27 mouse cellular contexts compared by ENCODE assay signal in genomic region chr2:127318136-127318535, GRCm38 (mm10). TPM values are rescaled to one million over a fixed set of nuclear protein-coding genes. Genes with fewer than 3 reads are reported as not detected.
DNase-seq lines count a peak whose midpoint lies in the region; ATAC-seq and TF ChIP-seq lines count a peak whose summit lies in the region.
"Had no signal": no experiment of that assay in that cellular context is flagged by ENCODE, and none has a peak within 500 bp of the region (broad histone marks: within the 10 kb centered on the region; RNA-seq: fewer than 3 reads in every experiment).

No protein-coding gene starts in this region.

- peaks cover 67% of the 10 kb centered on the region for H3K4me1 ChIP-seq in thymus, adult 2 months (replicated peaks; ENCODE audit: control insufficient read depth, insufficient read depth, low read length)
- peaks cover 11% of the 10 kb centered on the region for H3K4me1 ChIP-seq in liver, embryonic 12.5 days
- H3K4me1 ChIP-seq: hindbrain, embryonic 13.5 days; lung, embryonic 15.5 days; midbrain, embryonic 15.5 days; neural tube, embryonic 15.5 days had no signal

- H3K27me3 ChIP-seq in thymus, adult 2 months (ENCODE audit: control insufficient read depth, insufficient read depth, low read length), result no peaks in the 10 kb centered on the region
- no peaks in the 10 kb centered on the region for H3K27me3 ChIP-seq in liver, embryonic 12.5 days (replicated peaks)
- H3K27me3 ChIP-seq: embryonic facial prominence, embryonic 15.5 days; heart, embryonic 13.5 days; hindbrain, embryonic 13.5 days; limb, embryonic 13.5 days; liver, embryonic 13.5 days; lung, embryonic 15.5 days; midbrain, embryonic 15.5 days; neural tube, embryonic 15.5 days had no signal

- H3K36me3 ChIP-seq in thymus, adult 2 months (ENCODE audit: control insufficient read depth, insufficient read depth, low read length), result no peaks in the 10 kb centered on the region
- H3K36me3 ChIP-seq in liver, embryonic 12.5 days, result no peaks in the 10 kb centered on the region
- H3K36me3 ChIP-seq: embryonic facial prominence, embryonic 15.5 days; heart, embryonic 13.5 days; hindbrain, embryonic 13.5 days; limb, embryonic 13.5 days; liver, embryonic 13.5 days; lung, embryonic 15.5 days; midbrain, embryonic 15.5 days; neural tube, embryonic 15.5 days had no signal

- DNase-seq in thymus, adult 2 months, result no peak
- no peak for DNase-seq in thymus, adult 18-20 months
- peak; percentile 70 to 80 for DNase-seq in natural killer cell, adult 2 months (ENCODE audit: low spot score in 2 of 2)
- DNase-seq in kidney, adult 8-10 months, result no peak
- no peak for DNase-seq in cerebellum, postnatal 14 days
- DNase-seq: adrenal gland, postnatal 25 days; cerebellum, adult 8-10 months; gastrocnemius, postnatal 14 days; heart, adult 18-20 months; kidney, postnatal 4 days; liver, embryonic 13.5 days; lung, postnatal 36 days had no signal

- no peak overlapping the region for H3K4me3 ChIP-seq in thymus, adult 2 months (ENCODE audit: control insufficient read depth, insufficient read depth, low read length)
- H3K4me3 ChIP-seq in liver, embryonic 12.5 days, result no peak overlapping the region
- H3K4me3 ChIP-seq: embryonic facial prominence, embryonic 15.5 days; heart, embryonic 13.5 days; hindbrain, embryonic 13.5 days; limb, embryonic 13.5 days; liver, embryonic 13.5 days; lung, embryonic 15.5 days; midbrain, embryonic 15.5 days; myocyte; neural tube, embryonic 15.5 days had no signal

- H3K9ac ChIP-seq in liver, embryonic 12.5 days, result no peak overlapping the region
- H3K9ac ChIP-seq: embryonic facial prominence, embryonic 15.5 days; heart, embryonic 13.5 days; hindbrain, embryonic 13.5 days; limb, embryonic 13.5 days; liver, embryonic 13.5 days; lung, embryonic 15.5 days; midbrain, embryonic 15.5 days; neural tube, embryonic 15.5 days had no signal

- H3K4me2 ChIP-seq in liver, embryonic 12.5 days, result no peak overlapping the region
- H3K4me2 ChIP-seq: embryonic facial prominence, embryonic 15.5 days; heart, embryonic 13.5 days; hindbrain, embryonic 13.5 days; limb, embryonic 13.5 days; liver, embryonic 13.5 days; lung, embryonic 15.5 days; midbrain, embryonic 15.5 days; neural tube, embryonic 15.5 days had no signal

- no peak for TF ChIP-seq POLR2A in thymus, adult 2 months (IDR thresholded peaks at IDR 0.05; ENCODE audit: control insufficient read depth, extremely low read depth, insufficient read depth, low read length, poor library complexity)

- peak overlapping the region; percentile 79 for H3K27ac ChIP-seq in thymus, adult 2 months (ENCODE audit: control insufficient read depth, insufficient read depth, low read length)
- no peak overlapping the region for H3K27ac ChIP-seq in liver, embryonic 12.5 days
- H3K27ac ChIP-seq: embryonic facial prominence, embryonic 15.5 days; heart, embryonic 13.5 days; hindbrain, embryonic 13.5 days; limb, embryonic 13.5 days; liver, embryonic 13.5 days; lung, embryonic 15.5 days; midbrain, embryonic 15.5 days; neural tube, embryonic 15.5 days had no signal

- no peaks in the 10 kb centered on the region for H3K9me3 ChIP-seq in liver, embryonic 12.5 days (replicated peaks)
- H3K9me3 ChIP-seq: embryonic facial prominence, embryonic 15.5 days; heart, embryonic 13.5 days; hindbrain, embryonic 13.5 days; limb, embryonic 13.5 days; liver, embryonic 13.5 days; lung, embryonic 15.5 days; midbrain, embryonic 15.5 days; neural tube, embryonic 15.5 days had no signal

- no peak for TF ChIP-seq CTCF in thymus, adult 2 months (IDR thresholded peaks at IDR 0.05; ENCODE audit: borderline replicate concordance, control insufficient read depth, extremely low read depth, insufficient read depth, low read length, poor library complexity)

- ATAC-seq in activated CD4-positive, CD25-positive, alpha-beta regulatory T cell, adult 4 months, result peak; percentile 53
- ATAC-seq in liver, embryonic 12.5 days, result no peak
- ATAC-seq: forebrain, embryonic 14.5 days; midbrain, embryonic 15.5 days had no signal

- WGBS in thymus, adult 2 months, result 17% methylated on average over 4 of the region's 4 CpGs
- 63% methylated on average over 4 of the region's 4 CpGs for WGBS in liver, embryonic 12.5 days (ENCODE audit: insufficient replicate concordance)

RNA-seq across cellular contexts. Expression of gene Dusp2, which starts 17.8 kb away (rescaled TPM):
- 163 and 212 TPM in 2 replicates for polyA plus RNA-seq in thymus, adult 2 months (2012; rRNA removed)
- polyA plus RNA-seq in activated CD4-positive, CD25-positive, alpha-beta regulatory T cell, adult 4 months (2017; shearing (Covaris generic)), result 10 to 100 TPM; 18.6 to 38.6 TPM
- 7.3 and 8.0 TPM in 2 replicates for polyA plus RNA-seq in liver, embryonic 12.5 days (2016; fragmentation: Nextera tagmentation; extraction: Ambion mirVana)

RNA-seq across cellular contexts. Expression of gene Astl, which starts 20.3 kb away (rescaled TPM):
- 0.20 and 0.31 TPM in 2 replicates for polyA plus RNA-seq in thymus, adult 2 months (2012; rRNA removed)
- polyA plus RNA-seq in activated CD4-positive, CD25-positive, alpha-beta regulatory T cell, adult 4 months (2017; shearing (Covaris generic)), result under 1 TPM; 0.28 to 0.37 TPM
- polyA plus RNA-seq in liver, embryonic 12.5 days (2016; fragmentation: Nextera tagmentation; extraction: Ambion mirVana), result not detected in 2 replicates
- polyA plus RNA-seq: brain, embryonic 14.5 days; embryonic facial prominence, embryonic 15.5 days; forebrain, embryonic 14.5 days; heart, embryonic 13.5 days; hindbrain, embryonic 13.5 days; intestine, embryonic 14.5 days; kidney, embryonic 16.5 days; liver, embryonic 13.5 days; lung, embryonic 15.5 days; midbrain, embryonic 15.5 days; neural tube, embryonic 15.5 days; small intestine, adult 2 months had no signal

RNA-seq across cellular contexts. Expression of gene Adra2b, which starts 44.9 kb away (rescaled TPM):
- 0.13 and 0.20 TPM in 2 replicates for polyA plus RNA-seq in thymus, adult 2 months (2012; rRNA removed)
- polyA plus RNA-seq in activated CD4-positive, CD25-positive, alpha-beta regulatory T cell, adult 4 months (2017; shearing (Covaris generic)), result not detected
- polyA plus RNA-seq in liver, embryonic 12.5 days (2016; fragmentation: Nextera tagmentation; extraction: Ambion mirVana), result 38.3 and 42.5 TPM in 2 replicates
- polyA plus RNA-seq: myocyte had no signal

RNA-seq across cellular contexts. Expression of gene Stard7, which starts 48.1 kb away (rescaled TPM):
- polyA plus RNA-seq in thymus, adult 2 months (2012; rRNA removed), result 55.8 and 81.8 TPM in 2 replicates
- 10 to 100 TPM; 23.4 to 27.2 TPM for polyA plus RNA-seq in activated CD4-positive, CD25-positive, alpha-beta regulatory T cell, adult 4 months (2017; shearing (Covaris generic))
- polyA plus RNA-seq in liver, embryonic 12.5 days (2016; fragmentation: Nextera tagmentation; extraction: Ambion mirVana), result 78.4 and 78.5 TPM in 2 replicates

Comparison
In these comparisons a context has a peak if more than half of its experiments do, and no peak if none do; other contexts are left out.
1. DNase-seq: peak in natural killer cell, adult 2 months (2 of 2); none in thymus, adult 2 months (single experiment), thymus, adult 18-20 months (0 of 2), kidney, adult 8-10 months (0 of 2) and cerebellum, postnatal 14 days (0 of 2).
2. RNA of gene Adra2b, which starts 44.9 kb away (polyA plus RNA-seq): 38.3 to 42.5 TPM in liver, embryonic 12.5 days; 0.13 to 0.20 TPM in thymus, adult 2 months and not detected in activated CD4-positive, CD25-positive, alpha-beta regulatory T cell, adult 4 months; every median in the first group is over 10 times any median in the second.